Mouse (Mus musculus): ENCODE results near the gene Perm1. TPM values are rescaled to one million over a fixed set of nuclear protein-coding genes. Genes with fewer than 3 reads are reported as not detected.

Perm1 gene
- polyA plus RNA-seq, 1 experiment from 2014 or later, result 1.9 TPM

DNA sequence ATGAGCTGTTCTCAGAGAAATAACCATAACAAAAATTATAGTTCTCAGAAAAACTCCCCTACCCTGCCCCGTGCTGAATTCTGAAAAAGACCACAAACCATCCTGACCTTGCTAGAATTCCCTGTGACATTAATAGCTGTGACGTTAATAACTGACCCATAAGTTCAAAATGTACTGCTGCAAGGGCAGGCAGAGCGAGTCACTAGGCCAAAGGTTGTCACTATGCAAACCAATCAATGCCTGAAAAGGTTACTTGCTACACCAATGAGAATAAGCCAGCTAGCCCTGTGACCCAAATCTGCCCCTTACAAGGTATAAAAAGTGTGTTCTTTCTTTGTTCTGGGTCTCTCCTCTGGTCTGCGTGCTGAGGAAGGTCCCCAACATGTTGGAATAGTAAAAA, 6.8 kb upstream of the Perm1 start:
- Histone ChIP-seq H3K4me3 (replicated peaks; ENCODE audit: low read depth, low read length) (no peak overlapping the region), H3K36me3 (ENCODE audit: control insufficient read depth, insufficient read depth, low read length) (no peaks in the 10 kb centered on the region), H3K27me3 (ENCODE audit: control insufficient read depth, insufficient read depth, low read length) (no peaks in the 10 kb centered on the region), H3K9ac (replicated peaks; ENCODE audit: low read length) (no peak overlapping the region), H3K9me3 (ENCODE audit: control insufficient read depth, low read length) (no peaks in the 10 kb centered on the region), H3K4me1 (ENCODE audit: control insufficient read depth, insufficient read depth, low read length) (peaks cover 5% of the 10 kb centered on the region), H3K4me2 (ENCODE audit: low read length) (no peak overlapping the region), H3K27ac (replicated peaks; ENCODE audit: low read depth, low read length) (no peak overlapping the region)
- ATAC-seq (ENCODE audit: low FRiP score, low TSS enrichment), result no peak
- 90% methylated on average over 4 of the region's 4 CpGs for WGBS
- no peak for DNase-seq

DNA sequence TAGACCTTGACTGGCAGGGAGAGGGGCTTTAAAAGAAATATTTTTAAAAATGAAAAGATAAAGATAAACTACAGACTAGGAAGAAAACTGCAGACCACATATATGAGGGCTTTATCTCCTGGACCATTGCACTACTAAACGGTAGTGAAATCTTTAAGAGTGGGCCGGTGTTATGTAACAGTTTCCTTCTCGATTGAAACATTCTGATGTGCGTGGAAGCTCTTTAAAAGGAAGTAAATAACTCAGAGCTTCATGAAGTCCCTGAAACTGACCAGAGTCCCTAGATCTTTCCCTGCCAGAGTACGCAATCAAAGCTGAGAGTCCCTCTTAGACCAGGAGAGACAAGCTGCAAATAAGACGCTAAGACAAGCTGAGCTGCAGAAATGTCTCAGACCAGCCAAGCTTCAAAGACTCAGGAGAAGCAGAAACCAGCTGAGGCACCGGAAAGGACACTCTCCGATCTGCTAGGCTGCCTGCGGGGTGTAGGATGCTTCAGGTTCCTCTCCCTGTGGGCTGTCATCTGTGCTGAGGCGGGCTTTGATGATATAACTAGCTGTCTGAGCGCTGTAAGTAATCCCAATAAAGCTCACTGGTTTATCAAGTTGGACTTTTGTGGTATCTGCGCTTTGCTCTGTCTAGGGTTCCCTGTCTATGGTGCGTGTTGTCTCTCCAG, 5.6 kb upstream of the Perm1 start:
- ATAC-seq (ENCODE audit: low FRiP score, low TSS enrichment) (no peak), DNase-seq (no peak)
- 80% methylated on average over 13 of the region's 13 CpGs for WGBS
- Histone ChIP-seq H3K27me3 (ENCODE audit: control insufficient read depth, insufficient read depth, low read length) (no peaks in the 10 kb centered on the region), H3K27ac (replicated peaks; ENCODE audit: low read depth, low read length) (no peak overlapping the region), H3K4me3 (replicated peaks; ENCODE audit: low read depth, low read length) (no peak overlapping the region), H3K4me1 (ENCODE audit: control insufficient read depth, insufficient read depth, low read length) (no peaks in the 10 kb centered on the region), H3K9me3 (ENCODE audit: control insufficient read depth, low read length) (no peaks in the 10 kb centered on the region), H3K36me3 (ENCODE audit: control insufficient read depth, insufficient read depth, low read length) (no peaks in the 10 kb centered on the region), H3K4me2 (ENCODE audit: low read length) (no peak overlapping the region), H3K9ac (replicated peaks; ENCODE audit: low read length) (no peak overlapping the region)

DNA sequence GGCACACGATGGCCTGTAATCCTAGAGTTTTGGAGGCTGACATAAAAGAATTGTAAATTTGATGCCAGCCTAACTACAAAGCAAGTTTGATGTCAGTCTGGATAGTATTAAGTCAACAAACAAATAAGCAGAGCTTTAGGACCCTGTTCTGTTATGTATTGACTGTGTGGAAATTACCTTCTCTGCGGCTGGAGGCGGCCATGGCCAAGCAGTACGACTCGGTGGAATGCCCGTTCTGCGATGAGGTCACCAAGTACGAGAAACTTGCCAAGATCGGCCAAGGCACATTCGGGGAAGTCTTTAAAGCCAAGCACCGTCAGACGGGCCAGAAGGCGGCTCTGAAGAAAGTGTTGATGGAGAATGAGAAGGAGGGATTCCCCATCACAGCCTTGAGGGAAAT, 2.5 kb upstream of the Perm1 start:
- no peak overlapping the region for H3K27ac ChIP-seq (replicated peaks; ENCODE audit: low read depth, low read length)
- H3K9me3 ChIP-seq (ENCODE audit: control insufficient read depth, low read length), result no peaks in the 10 kb centered on the region
- no peaks in the 10 kb centered on the region for H3K36me3 ChIP-seq (ENCODE audit: control insufficient read depth, insufficient read depth, low read length)
- no peak for ATAC-seq (ENCODE audit: low FRiP score, low TSS enrichment)
- no peak overlapping the region for H3K9ac ChIP-seq (replicated peaks; ENCODE audit: low read length)
- H3K4me3 ChIP-seq (replicated peaks; ENCODE audit: low read depth, low read length), result no peak overlapping the region
- H3K4me2 ChIP-seq (ENCODE audit: low read length), result no peak overlapping the region
- DNase-seq, result no peak
- WGBS, result 94% methylated on average over 13 of the region's 13 CpGs
- no peaks in the 10 kb centered on the region for H3K27me3 ChIP-seq (ENCODE audit: control insufficient read depth, insufficient read depth, low read length)
- H3K4me1 ChIP-seq (ENCODE audit: control insufficient read depth, insufficient read depth, low read length), result no peaks in the 10 kb centered on the region

DNA sequence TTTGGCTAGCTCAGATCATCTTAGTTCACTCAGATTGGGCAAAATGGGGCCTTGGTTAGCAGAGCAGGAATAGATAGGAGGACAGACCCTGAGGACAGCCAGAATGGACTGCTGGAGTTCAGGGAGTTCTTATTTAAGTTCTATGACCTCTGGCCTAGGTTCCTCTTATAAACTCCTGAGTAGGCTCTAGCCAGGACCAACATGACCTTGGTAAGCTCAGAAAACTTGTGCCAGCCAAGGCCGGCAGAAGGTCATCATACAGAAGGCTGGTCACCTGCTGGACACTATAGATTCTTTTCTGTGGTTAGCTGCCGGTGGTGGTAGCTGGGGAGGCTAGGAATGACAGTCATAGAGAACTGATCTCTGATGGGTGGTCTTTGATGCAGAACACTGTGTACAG, 528 bp downstream of the Perm1 start:
- H3K4me1 ChIP-seq (ENCODE audit: control insufficient read depth, insufficient read depth, low read length), result no peaks in the 10 kb centered on the region

DNA sequence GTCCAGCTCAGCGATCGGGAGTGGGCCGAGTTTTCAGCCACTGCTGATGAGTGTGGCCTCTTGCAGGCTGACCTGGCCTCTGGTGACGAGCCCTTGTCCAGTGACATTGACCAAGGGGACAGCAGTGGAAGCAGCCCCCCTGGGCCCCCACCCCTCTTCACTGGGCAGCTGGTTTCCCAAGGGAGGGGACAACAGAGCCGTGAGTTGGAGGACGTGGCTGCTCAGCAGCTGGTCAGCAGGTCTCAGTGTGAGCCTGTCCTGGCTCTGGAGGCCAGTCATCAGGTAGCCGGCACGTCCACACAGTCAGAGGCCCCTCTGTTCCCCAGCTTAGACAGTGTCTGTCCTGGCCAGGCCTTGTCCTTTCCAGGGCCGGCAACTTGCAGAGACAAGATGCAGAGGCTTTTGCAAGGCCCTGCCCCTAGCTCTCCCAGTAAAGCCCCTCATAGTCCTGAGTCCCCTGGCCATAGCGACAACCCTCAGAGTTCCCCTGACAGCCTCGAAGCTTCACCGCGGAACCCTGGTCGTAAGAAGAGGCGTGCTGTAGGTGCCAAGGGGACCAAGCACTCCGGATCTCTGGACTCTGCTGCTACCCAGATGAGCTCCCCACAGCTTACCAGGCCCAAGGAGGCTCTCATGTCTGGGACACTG, 1.5 kb downstream of the Perm1 start:
- Histone ChIP-seq H3K4me1 (ENCODE audit: control insufficient read depth, insufficient read depth, low read length) (no peaks in the 10 kb centered on the region), H3K27me3 (ENCODE audit: control insufficient read depth, insufficient read depth, low read length) (no peaks in the 10 kb centered on the region), H3K4me3 (replicated peaks; ENCODE audit: low read depth, low read length) (no peak overlapping the region), H3K9ac (replicated peaks; ENCODE audit: low read length) (no peak overlapping the region), H3K27ac (replicated peaks; ENCODE audit: low read depth, low read length) (no peak overlapping the region), H3K4me2 (ENCODE audit: low read length) (no peak overlapping the region), H3K36me3 (ENCODE audit: control insufficient read depth, insufficient read depth, low read length) (no peaks in the 10 kb centered on the region), H3K9me3 (ENCODE audit: control insufficient read depth, low read length) (no peaks in the 10 kb centered on the region)
- 84% methylated on average over 16 of the region's 16 CpGs for WGBS
- ATAC-seq (ENCODE audit: low FRiP score, low TSS enrichment) (no peak), DNase-seq (no peak)

More for the DNA sequence above, 528 bp downstream of the Perm1 start:
- H3K36me3 ChIP-seq (ENCODE audit: control insufficient read depth, insufficient read depth, low read length), result no peaks in the 10 kb centered on the region
- H3K4me2 ChIP-seq (ENCODE audit: low read length), result no peak overlapping the region
- H3K9me3 ChIP-seq (ENCODE audit: control insufficient read depth, low read length), result no peaks in the 10 kb centered on the region
- H3K4me3 ChIP-seq (replicated peaks; ENCODE audit: low read depth, low read length), result no peak overlapping the region
- ATAC-seq (ENCODE audit: low FRiP score, low TSS enrichment), result no peak
- H3K27ac ChIP-seq (replicated peaks; ENCODE audit: low read depth, low read length), result no peak overlapping the region
- DNase-seq, result no peak
- H3K27me3 ChIP-seq (ENCODE audit: control insufficient read depth, insufficient read depth, low read length), result no peaks in the 10 kb centered on the region
- 92% methylated on average over 2 of the region's 2 CpGs for WGBS
- H3K9ac ChIP-seq (replicated peaks; ENCODE audit: low read length), result no peak overlapping the region

DNA sequence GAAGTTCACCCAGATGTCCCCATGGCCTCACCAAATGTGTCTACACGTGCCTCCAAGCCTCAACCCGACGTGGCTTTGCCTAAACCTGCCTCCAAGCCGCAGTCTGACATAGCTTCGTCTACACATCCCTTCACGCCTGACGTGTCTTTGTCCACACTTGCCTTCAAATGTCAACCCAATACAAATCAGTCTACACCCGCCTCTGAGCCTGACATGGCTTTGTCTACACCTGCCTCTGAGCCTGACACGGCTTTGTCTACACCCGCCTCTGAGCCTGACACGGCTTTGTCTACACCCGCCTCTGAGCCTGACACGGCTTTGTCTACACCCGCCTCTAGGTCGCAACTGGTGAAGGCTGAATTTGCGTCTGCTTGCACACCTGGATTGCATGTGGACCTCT, 2.2 kb downstream of the Perm1 start:
- 74% methylated on average over 16 of the region's 16 CpGs for WGBS
- Histone ChIP-seq H3K27ac (replicated peaks; ENCODE audit: low read depth, low read length) (no peak overlapping the region), H3K27me3 (ENCODE audit: control insufficient read depth, insufficient read depth, low read length) (no peaks in the 10 kb centered on the region), H3K4me1 (ENCODE audit: control insufficient read depth, insufficient read depth, low read length) (no peaks in the 10 kb centered on the region), H3K9me3 (ENCODE audit: control insufficient read depth, low read length) (no peaks in the 10 kb centered on the region), H3K4me3 (replicated peaks; ENCODE audit: low read depth, low read length) (no peak overlapping the region), H3K36me3 (ENCODE audit: control insufficient read depth, insufficient read depth, low read length) (no peaks in the 10 kb centered on the region), H3K4me2 (ENCODE audit: low read length) (no peak overlapping the region), H3K9ac (replicated peaks; ENCODE audit: low read length) (no peak overlapping the region)
- ATAC-seq (ENCODE audit: low FRiP score, low TSS enrichment) (no peak), DNase-seq (no peak)

DNA sequence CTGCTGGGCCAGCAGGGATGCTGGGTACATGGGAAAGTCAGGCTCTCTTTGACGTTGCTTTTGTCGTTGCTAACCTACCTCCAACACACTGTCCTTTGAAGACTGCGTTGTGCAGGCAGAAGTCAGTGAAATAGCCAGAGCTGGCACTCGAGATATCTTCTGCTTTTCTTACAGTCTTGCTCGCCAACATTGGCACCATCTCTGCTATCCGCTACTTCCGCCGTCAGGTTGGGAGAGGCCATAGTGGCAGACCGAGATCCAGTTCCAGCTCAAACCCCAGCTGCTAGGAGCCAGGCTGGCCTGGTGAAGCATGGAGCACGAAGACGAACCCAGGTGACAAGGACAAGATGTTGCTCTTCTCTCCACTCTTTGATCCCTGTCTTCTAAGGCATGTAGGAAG, 4.3 kb downstream of the Perm1 start:
- H3K27ac ChIP-seq (replicated peaks; ENCODE audit: low read depth, low read length), result no peak overlapping the region
- no peak overlapping the region for H3K4me3 ChIP-seq (replicated peaks; ENCODE audit: low read depth, low read length)
- no peak overlapping the region for H3K4me2 ChIP-seq (ENCODE audit: low read length)
- no peaks in the 10 kb centered on the region for H3K27me3 ChIP-seq (ENCODE audit: control insufficient read depth, insufficient read depth, low read length)
- DNase-seq (no peak), ATAC-seq (ENCODE audit: low FRiP score, low TSS enrichment) (no peak)
- WGBS, result 87% methylated on average over 11 of the region's 11 CpGs
- 0 out of 2 replicates have a peak, but pooled peaks cover 2% of the 10 kb centered on the region for H3K36me3 ChIP-seq (ENCODE audit: control insufficient read depth, insufficient read depth, low read length)
- no peaks in the 10 kb centered on the region for H3K9me3 ChIP-seq (ENCODE audit: control insufficient read depth, low read length)
- H3K4me1 ChIP-seq (ENCODE audit: control insufficient read depth, insufficient read depth, low read length), result no peaks in the 10 kb centered on the region
- H3K9ac ChIP-seq (replicated peaks; ENCODE audit: low read length), result no peak overlapping the region

DNA sequence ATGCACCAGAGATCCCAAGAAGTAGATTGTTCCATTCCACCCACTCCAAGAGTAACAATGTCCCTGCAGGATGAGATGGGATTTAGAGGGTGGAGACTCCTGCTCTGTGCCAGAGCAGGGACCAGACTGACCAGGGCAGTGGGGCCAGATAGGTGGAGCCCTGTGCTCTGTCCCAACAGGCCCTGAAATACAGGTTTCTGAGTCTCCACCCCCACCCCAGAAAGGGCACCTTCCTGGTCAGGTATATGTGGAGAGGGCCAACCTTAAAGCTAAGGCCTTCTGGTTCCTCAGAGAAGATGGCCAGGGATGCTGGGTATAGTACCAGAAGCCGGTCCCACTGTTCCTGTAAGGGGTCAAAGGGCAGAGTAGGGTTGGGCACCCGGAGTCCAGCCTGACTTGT, 8.6 kb downstream of the Perm1 start:
- ATAC-seq (ENCODE audit: low FRiP score, low TSS enrichment), result no peak
- no peaks in the 10 kb centered on the region for H3K4me1 ChIP-seq (ENCODE audit: control insufficient read depth, insufficient read depth, low read length)
- H3K4me3 ChIP-seq (replicated peaks; ENCODE audit: low read depth, low read length), result no peak overlapping the region
- 83% methylated on average over 2 of the region's 2 CpGs for WGBS
- no peak overlapping the region for H3K4me2 ChIP-seq (ENCODE audit: low read length)
- peaks cover 6% of the 10 kb centered on the region for H3K36me3 ChIP-seq (ENCODE audit: control insufficient read depth, insufficient read depth, low read length)
- H3K9me3 ChIP-seq (ENCODE audit: control insufficient read depth, low read length), result no peaks in the 10 kb centered on the region
- no peak overlapping the region for H3K9ac ChIP-seq (replicated peaks; ENCODE audit: low read length)
- H3K27me3 ChIP-seq (ENCODE audit: control insufficient read depth, insufficient read depth, low read length), result no peaks in the 10 kb centered on the region
- H3K27ac ChIP-seq (replicated peaks; ENCODE audit: low read depth, low read length), result no peak overlapping the region
- DNase-seq, result no peak

DNA sequence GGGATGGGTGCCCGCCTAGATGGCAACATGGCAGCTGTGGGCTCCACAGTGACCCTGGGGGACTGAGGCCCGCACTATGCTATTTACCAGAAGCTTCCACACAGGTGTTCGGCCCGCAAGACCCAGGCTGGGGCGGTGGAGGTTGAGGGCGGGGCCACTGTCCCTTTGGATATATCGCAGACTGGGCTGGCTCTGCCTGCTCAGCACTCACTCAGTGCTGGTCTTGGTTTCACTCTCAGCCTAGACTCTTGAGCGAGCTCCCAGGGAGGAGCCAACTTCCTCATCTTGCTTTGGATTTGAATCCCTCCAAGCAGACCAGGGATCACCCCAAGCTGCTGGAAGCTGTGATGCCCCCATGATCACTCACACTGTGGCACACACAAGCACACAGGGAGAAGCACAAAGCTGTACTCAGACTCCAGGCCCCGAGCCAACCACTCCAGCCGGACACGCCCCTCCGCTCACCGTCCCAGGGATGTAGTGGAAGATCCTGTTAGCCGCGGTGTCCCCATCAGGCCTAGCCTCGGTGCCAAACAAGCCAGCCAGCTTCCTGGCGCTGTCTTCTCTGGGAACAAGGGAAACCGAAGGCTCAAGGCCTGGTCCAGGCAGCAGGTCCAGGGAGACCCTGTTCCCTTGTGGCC, 12.2 kb downstream of the Perm1 start:
- H3K27ac ChIP-seq (replicated peaks; ENCODE audit: low read depth, low read length), result no peak overlapping the region
- H3K4me3 ChIP-seq (replicated peaks; ENCODE audit: low read depth, low read length), result no peak overlapping the region
- no peak overlapping the region for H3K9ac ChIP-seq (replicated peaks; ENCODE audit: low read length)
- H3K27me3 ChIP-seq (ENCODE audit: control insufficient read depth, insufficient read depth, low read length), result no peaks in the 10 kb centered on the region
- WGBS, result 32% methylated on average over 18 of the region's 18 CpGs
- H3K36me3 ChIP-seq (ENCODE audit: control insufficient read depth, insufficient read depth, low read length), result peaks cover 42% of the 10 kb centered on the region
- DNase-seq (peak; percentile 21), ATAC-seq (ENCODE audit: low FRiP score, low TSS enrichment) (no peak)
- H3K9me3 ChIP-seq (ENCODE audit: control insufficient read depth, low read length), result no peaks in the 10 kb centered on the region
- H3K4me1 ChIP-seq (ENCODE audit: control insufficient read depth, insufficient read depth, low read length), result no peaks in the 10 kb centered on the region
- no peak overlapping the region for H3K4me2 ChIP-seq (ENCODE audit: low read length)
